Mouse (Mus musculus): ENCODE data around the gene Foxe3.
"Not testable (repeated sequence)": the region's sequence is repeated elsewhere in the genome, so short reads cannot be mapped to it uniquely, and the experiment has no call there.

Gene Foxe3

GRCm38 (mm10) chr4:114925917-114926312 is at the start of gene Foxe3:
Gene Foxe3 (minus strand): TSS chr4:114926013.
- DNase-seq (ENCODE audit: low read depth, low spot score), result no peak

GRCm38 (mm10) chr4:114973229-114973740 is 47.5 kb upstream of the Foxe3 start:
- DNase-seq (ENCODE audit: low read depth, low spot score), result no peak

GRCm38 (mm10) chr4:114970736-114971135 is 44.9 kb upstream of the Foxe3 start:
- no peak for DNase-seq (ENCODE audit: low read depth, low spot score)

- not testable (repeated sequence) for DNase-seq (ENCODE audit: low read depth, low spot score)
Observed at GRCm38 (mm10) chr4:114960881-114961280, 35.1 kb upstream of the Foxe3 start.

GRCm38 (mm10) chr4:114959533-114959932 is 33.7 kb upstream of the Foxe3 start:
- DNase-seq (ENCODE audit: low read depth, low spot score), result no peak

- DNase-seq (ENCODE audit: low read depth, low spot score), result no peak
Observed at GRCm38 (mm10) chr4:114958786-114959185, 33.0 kb upstream of the Foxe3 start.

GRCm38 (mm10) chr4:114958231-114958630 is 32.4 kb upstream of the Foxe3 start:
- DNase-seq (ENCODE audit: low read depth, low spot score), result no peak

GRCm38 (mm10) chr4:114957403-114957802 is 31.6 kb upstream of the Foxe3 start:
- no peak for DNase-seq (ENCODE audit: low read depth, low spot score)

GRCm38 (mm10) chr4:114953172-114953571 is 27.4 kb upstream of the Foxe3 start:
- no peak for DNase-seq (ENCODE audit: low read depth, low spot score)

- no peak for DNase-seq (ENCODE audit: low read depth, low spot score)
Observed at GRCm38 (mm10) chr4:114947852-114948481, 22.2 kb upstream of the Foxe3 start.

- peak; percentile 65 for DNase-seq (ENCODE audit: low read depth, low spot score)
Observed at GRCm38 (mm10) chr4:114947395-114947794, 21.6 kb upstream of the Foxe3 start.

GRCm38 (mm10) chr4:114946416-114946815 is 20.6 kb upstream of the Foxe3 start:
- no peak for DNase-seq (ENCODE audit: low read depth, low spot score)

GRCm38 (mm10) chr4:114945021-114945420 is 19.2 kb upstream of the Foxe3 start:
- DNase-seq (ENCODE audit: low read depth, low spot score), result no peak

GRCm38 (mm10) chr4:114942583-114942982 is 16.8 kb upstream of the Foxe3 start:
- no peak for DNase-seq (ENCODE audit: low read depth, low spot score)

GRCm38 (mm10) chr4:114942112-114942511 is 16.3 kb upstream of the Foxe3 start:
- no peak for DNase-seq (ENCODE audit: low read depth, low spot score)

- DNase-seq (ENCODE audit: low read depth, low spot score), result no peak
Observed at GRCm38 (mm10) chr4:114941311-114941710, 15.5 kb upstream of the Foxe3 start.

GRCm38 (mm10) chr4:114938248-114938647 is 12.4 kb upstream of the Foxe3 start:
- DNase-seq (ENCODE audit: low read depth, low spot score), result no peak

- DNase-seq (ENCODE audit: low read depth, low spot score), result no peak
Observed at GRCm38 (mm10) chr4:114937459-114938047, 11.7 kb upstream of the Foxe3 start.

GRCm38 (mm10) chr4:114934188-114934587 is 8.4 kb upstream of the Foxe3 start:
- DNase-seq (ENCODE audit: low read depth, low spot score), result no peak

GRCm38 (mm10) chr4:114932747-114933146 is 6.9 kb upstream of the Foxe3 start:
- no peak for DNase-seq (ENCODE audit: low read depth, low spot score)

GRCm38 (mm10) chr4:114929155-114929554 is 3.3 kb upstream of the Foxe3 start:
- DNase-seq (ENCODE audit: low read depth, low spot score), result no peak

GRCm38 (mm10) chr4:114924971-114925916 is 569 bp downstream of the Foxe3 start:
- DNase-seq (ENCODE audit: low read depth, low spot score), result peak; percentile 78

Measured in ZHBTc4 (cell line).